Mouse (Mus musculus) thymus, adult 2 months (tissue): ENCODE data around the gene Rrn3.

Experiments
- CTCF ChIP-seq: fragments of 200-500 bp; IDR thresholded peaks from 2 replicates; pipeline ENCODE4 v1.5.1; 2012; ENCODE audit warnings: mild to moderate bottlenecking, control low read depth, low read length, moderate library complexity, borderline replicate concordance; ENCODE audit not compliant: control insufficient read depth, poor library complexity, insufficient read depth; ENCODE audit errors: extremely low read depth
- POLR2A ChIP-seq: fragments of 200-500 bp; IDR thresholded peaks from 2 replicates; pipeline ENCODE4 v1.6.1; 2012; ENCODE audit warnings: mild to moderate bottlenecking, low read length, control low read depth, moderate library complexity; ENCODE audit not compliant: control insufficient read depth, poor library complexity, insufficient read depth; ENCODE audit errors: extremely low read depth

GRCm38 (mm10) chr16:13830444-13830843 is 49.9 kb downstream of the Rrn3 start:
- TF ChIP-seq CTCF, result no peak
- no peak for TF ChIP-seq POLR2A
